34 mouse cellular contexts compared by ENCODE assay signal in the genomic region with DNA sequence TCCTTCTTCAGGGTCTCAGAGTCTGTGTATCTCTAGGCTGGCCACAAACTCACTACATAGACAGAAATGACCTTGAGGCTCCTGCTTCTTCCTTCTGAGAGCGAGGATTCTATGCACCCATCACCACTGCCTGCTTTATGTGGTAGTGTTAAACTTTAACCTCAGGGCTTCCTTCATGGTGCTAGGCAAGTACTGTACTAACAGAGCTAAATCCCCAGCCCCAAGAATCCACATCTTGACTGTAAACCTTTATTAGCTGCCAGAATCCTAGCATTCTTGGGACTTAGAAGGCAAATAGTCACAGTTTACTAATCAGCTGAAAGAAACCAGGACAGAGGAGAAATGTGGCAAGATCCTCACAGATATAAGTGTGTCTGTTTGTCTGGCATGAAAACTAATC. TPM values are rescaled to one million over a fixed set of nuclear protein-coding genes. Genes with fewer than 3 reads are reported as not detected.
DNase-seq lines count a peak whose midpoint lies in the region; ATAC-seq and TF ChIP-seq lines count a peak whose summit lies in the region.
"Had no signal": no experiment of that assay in that cellular context is flagged by ENCODE, and none has a peak within 500 bp of the region (broad histone marks: within the 10 kb centered on the region; RNA-seq: fewer than 3 reads in every experiment).

No protein-coding gene starts in this region.

- no peak overlapping the region for H3K27ac ChIP-seq in heart, embryonic 12.5 days (ENCODE audit: poor library complexity, severe bottlenecking)
- H3K27ac ChIP-seq in left cerebral cortex, adult 2 months, result no peak overlapping the region
- H3K27ac ChIP-seq: forebrain, embryonic 10.5 days; forebrain, embryonic 13.5 days; gastrocnemius, adult 2 months; heart, adult 2 months; hindbrain, embryonic 12.5 days; hindbrain, embryonic 15.5 days; intestine, embryonic 15.5 days had no signal

- H3K9ac ChIP-seq in heart, embryonic 12.5 days, result 0 out of 2 replicates have a peak overlapping the region, but pooled peaks have one; percentile 8
- H3K9ac ChIP-seq: forebrain, embryonic 13.5 days; hindbrain, embryonic 12.5 days; hindbrain, embryonic 15.5 days; intestine, embryonic 15.5 days had no signal

- no peak for ATAC-seq in heart, embryonic 12.5 days (ENCODE audit: insufficient number of reproducible peaks, low FRiP score)
- ATAC-seq: forebrain, embryonic 13.5 days; forebrain, embryonic 16.5 days; intestine, embryonic 15.5 days had no signal

- peaks cover 9% of the 10 kb centered on the region; the same call in 1 of the 2 replicates for H3K4me1 ChIP-seq in heart, embryonic 12.5 days (replicated peaks)
- H3K4me1 ChIP-seq: forebrain, embryonic 13.5 days; hindbrain, embryonic 12.5 days; hindbrain, embryonic 15.5 days; intestine, embryonic 15.5 days had no signal

- H3K27me3 ChIP-seq in heart, embryonic 12.5 days (replicated peaks), result no peaks in the 10 kb centered on the region
- H3K27me3 ChIP-seq: forebrain, embryonic 13.5 days; hindbrain, embryonic 12.5 days; hindbrain, embryonic 15.5 days; intestine, embryonic 15.5 days had no signal

- H3K9me3 ChIP-seq in heart, embryonic 12.5 days (replicated peaks), result no peaks in the 10 kb centered on the region
- H3K9me3 ChIP-seq: forebrain, embryonic 10.5 days; forebrain, embryonic 13.5 days; hindbrain, embryonic 12.5 days; hindbrain, embryonic 15.5 days; intestine, embryonic 15.5 days had no signal

- peak; percentile 8 for DNase-seq in embryo, embryonic 9.5 days (ENCODE audit: extremely low spot score)
- no peak for DNase-seq in embryo, embryonic 10 days (ENCODE audit: low spot score)
- DNase-seq in heart, adult 18-20 months, result no peak
- peak; percentile 19 for DNase-seq in forelimb bud, embryonic 11.5 days (ENCODE audit: low read depth, low spot score)
- DNase-seq in left cerebral cortex, adult 2 months (ENCODE audit: extremely low spot score in 1 of 2, low spot score in 2 of 2), result no peak
- DNase-seq: adrenal gland, adult 2 months; adrenal gland, postnatal 14 days; cerebellum, adult 11 months; cerebellum, adult 2 months; cerebellum, adult 9-11 months; cerebellum, postnatal 25 days; embryo, embryonic 11 days; gastrocnemius, adult 2 months; gastrocnemius, postnatal 14 days; heart, adult 2 months; kidney, adult 11 months had no signal

- H3K4me3 ChIP-seq in heart, embryonic 12.5 days, result no peak overlapping the region
- no peak overlapping the region for H3K4me3 ChIP-seq in left cerebral cortex, adult 2 months
- H3K4me3 ChIP-seq: forebrain, embryonic 10.5 days; forebrain, embryonic 13.5 days; gastrocnemius, adult 2 months; heart, adult 2 months; hindbrain, embryonic 12.5 days; hindbrain, embryonic 15.5 days; intestine, embryonic 15.5 days had no signal

- 58% methylated on average over 1 of the region's 1 CpGs for WGBS in heart, embryonic 12.5 days

- no peak for TF ChIP-seq CTCF in left cerebral cortex, adult 2 months (IDR thresholded peaks at IDR 0.05)

- no peak overlapping the region for H3K4me2 ChIP-seq in heart, embryonic 12.5 days
- H3K4me2 ChIP-seq: forebrain, embryonic 13.5 days; hindbrain, embryonic 12.5 days; hindbrain, embryonic 15.5 days; intestine, embryonic 15.5 days had no signal

- intact Hi-C loops in left cerebral cortex, adult 2 months (cut with DNase I), result no loop called here

- H3K36me3 ChIP-seq in heart, embryonic 12.5 days, result no peaks in the 10 kb centered on the region
- H3K36me3 ChIP-seq: forebrain, embryonic 10.5 days; hindbrain, embryonic 12.5 days; hindbrain, embryonic 15.5 days; intestine, embryonic 15.5 days had no signal

RNA-seq across cellular contexts. Expression of a gene that starts 1.6 kb away (rescaled TPM):
- not detected in 2 replicates for polyA plus RNA-seq in heart, embryonic 12.5 days (2016; fragmentation: Nextera tagmentation; extraction: Ambion mirVana)
- not detected for total RNA-seq in heart, adult 18-20 months (2021)
- not detected for total RNA-seq in left cerebral cortex, adult 2 months (2021)
- total RNA-seq: adrenal gland, adult 2 months; adrenal gland, postnatal 14 days; adrenal gland, postnatal 4 days; common myeloid progenitor, adult 5-6 weeks; ES-E14; gastrocnemius, adult 2 months; gastrocnemius, postnatal 14 days; gastrocnemius, postnatal 4 days; heart, adult 2 months; heart, postnatal 25 days; hematopoietic stem cell, adult 5-6 weeks had no signal
- polyA plus RNA-seq: adrenal gland, adult 2 months; cerebellum, adult 2 months; embryonic facial prominence, embryonic 11.5 days; embryonic facial prominence, embryonic 14.5 days; forebrain, embryonic 10.5 days; forebrain, embryonic 13.5 days; forebrain, embryonic 16.5 days; frontal cortex, adult 2 months; heart, adult 2 months; heart, embryonic 14.5 days; heart, postnatal 0 days; hindbrain, embryonic 12.5 days; hindbrain, embryonic 15.5 days; intestine, embryonic 15.5 days had no signal

Comparison
In these comparisons a context has a peak if more than half of its experiments do, and no peak if none do; other contexts are left out.
1. DNase-seq: peak in embryo, embryonic 9.5 days (single experiment) and forelimb bud, embryonic 11.5 days (single experiment); none in embryo, embryonic 10 days (single experiment), heart, adult 18-20 months (0 of 2) and left cerebral cortex, adult 2 months (0 of 2).